Mouse (Mus musculus) c-Kit-positive CD71-positive TER-119-negative erythroid progenitor cells, embryonic 14.5 days (primary cell): ENCODE data around the gene D1Pas1.

ENCODE experiments used
- DNase-seq: peaks from one replicate; pipeline ENCODE4 v3.0.0-alpha.2; 2013; ENCODE audit warnings: low read depth

D1Pas1 gene

GRCm38 (mm10) chr1:186967201-186967812, at the start of gene D1Pas1:
Gene D1Pas1 (plus strand): TSS chr1:186967416.
- no peak for DNase-seq

DNA sequence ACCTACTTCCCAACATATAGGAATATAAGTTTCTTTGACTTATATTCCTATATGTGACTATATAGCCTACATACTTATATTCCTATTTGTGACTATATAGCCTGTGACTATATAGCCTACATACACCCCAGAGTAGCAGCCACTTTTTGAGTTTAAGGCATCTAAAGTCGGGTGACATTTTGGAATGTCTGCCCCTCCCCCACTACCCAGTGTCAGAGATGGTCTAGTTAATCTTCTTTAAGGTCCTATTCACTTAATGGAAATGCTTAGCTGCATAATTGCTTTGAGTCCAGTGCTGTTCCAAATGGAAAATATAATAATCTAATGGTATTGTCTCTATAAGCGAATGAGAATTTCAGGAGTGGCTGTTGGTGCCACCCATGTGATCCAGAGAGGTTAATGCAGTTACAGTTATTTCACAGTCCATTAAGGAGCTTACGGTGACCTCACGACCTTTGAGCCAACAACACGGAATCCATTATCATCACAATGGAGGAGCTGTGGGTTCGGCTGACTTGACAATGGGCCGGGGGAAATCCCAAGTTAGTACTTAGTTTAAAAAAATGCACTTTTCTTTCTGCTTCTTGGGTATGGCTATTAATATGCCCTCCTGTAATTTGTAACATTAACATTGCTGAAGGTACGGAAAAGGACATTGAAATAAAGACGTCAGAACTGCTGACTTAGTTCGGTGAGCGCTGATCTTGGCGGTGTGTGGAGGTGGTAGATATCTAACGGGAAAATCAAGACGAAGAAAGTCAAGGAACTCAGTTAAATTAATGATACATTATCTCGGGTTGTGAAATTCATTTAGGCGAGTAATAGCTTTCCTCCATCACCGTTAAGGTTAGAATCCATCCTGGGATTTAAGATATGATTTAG, 44.5 kb upstream of the D1Pas1 start:
- DNase-seq, result no peak

DNA sequence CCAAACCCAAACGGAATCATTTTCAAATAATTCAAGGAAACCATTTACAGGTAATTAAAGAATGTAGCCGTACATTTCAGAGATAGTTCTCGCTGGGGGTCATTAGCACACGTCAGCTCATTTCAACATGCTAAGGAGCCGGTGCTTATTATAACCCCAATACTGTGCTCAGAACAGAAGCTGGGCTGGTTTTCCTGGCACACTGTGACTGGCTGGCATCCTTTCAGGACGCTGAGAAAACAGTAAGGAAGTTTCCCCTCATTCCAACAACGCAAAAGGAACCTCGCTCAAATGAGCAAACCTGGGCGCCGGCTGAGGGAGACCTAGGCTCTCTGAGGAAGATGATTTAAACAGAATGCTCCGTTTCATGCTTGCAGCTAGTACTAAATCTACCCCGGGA, 43.2 kb upstream of the D1Pas1 start:
- no peak for DNase-seq

- no peak for DNase-seq
Measured at GRCm38 (mm10) chr1:186925411-186925810, 41.8 kb upstream of the D1Pas1 start.

GRCm38 (mm10) chr1:186926316-186926949, 40.8 kb upstream of the D1Pas1 start:
- DNase-seq, result no peak

- DNase-seq, result no peak
Measured at GRCm38 (mm10) chr1:186926950-186927316, 40.3 kb upstream of the D1Pas1 start.

GRCm38 (mm10) chr1:186927494-186927893, 39.7 kb upstream of the D1Pas1 start:
- DNase-seq, result no peak

DNA sequence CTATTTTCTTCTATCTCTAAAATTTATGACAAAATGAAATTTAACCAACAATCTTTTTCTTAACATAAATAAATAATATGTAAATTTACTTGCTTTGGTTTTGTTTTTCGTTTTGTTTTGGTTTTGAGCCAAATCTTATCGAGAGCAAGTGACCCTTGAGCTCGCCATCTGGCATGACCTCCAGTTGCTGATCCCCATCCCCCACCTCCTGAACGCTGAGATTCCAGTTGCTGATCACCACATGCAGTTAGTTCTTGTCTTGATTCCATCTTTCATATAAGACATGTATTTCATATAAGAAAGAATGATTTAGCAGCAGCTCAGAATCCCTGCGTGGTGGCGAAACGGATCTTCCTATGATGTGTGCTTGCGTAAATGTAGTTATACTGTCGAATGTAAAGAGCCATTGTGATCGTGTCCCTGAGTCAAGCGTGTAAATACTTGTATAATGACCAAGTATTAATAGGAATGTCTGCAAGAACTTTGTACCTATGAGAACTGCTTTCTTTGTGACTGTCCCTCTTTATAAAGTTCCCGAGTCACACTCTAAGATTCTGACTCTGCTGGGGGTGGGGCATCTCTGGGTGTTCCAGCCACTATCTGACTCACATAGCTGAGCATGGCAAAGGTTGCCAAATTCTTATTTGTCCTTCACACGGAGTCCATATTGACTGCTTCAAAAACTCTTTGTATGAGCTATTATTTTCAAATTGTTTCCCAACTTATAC, 36.9 kb upstream of the D1Pas1 start:
- no peak for DNase-seq

DNA sequence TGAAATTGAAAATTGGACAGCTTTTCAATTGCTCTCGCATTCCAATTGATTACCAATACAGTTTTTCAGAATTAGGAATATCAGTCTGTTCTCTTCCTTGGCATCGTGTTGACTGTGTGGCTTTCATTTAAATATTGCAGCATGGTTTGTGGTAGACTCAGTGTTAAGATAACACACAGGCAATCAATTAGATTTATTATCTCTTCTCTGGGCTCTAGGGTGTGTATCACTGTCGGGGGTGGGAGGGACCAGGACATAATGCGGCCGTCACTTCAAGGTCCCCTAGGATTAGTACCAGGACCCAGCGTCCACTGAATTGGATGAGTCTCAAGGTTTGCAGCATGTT, 36.4 kb upstream of the D1Pas1 start:
- DNase-seq, result no peak

- DNase-seq, result no peak
Measured at GRCm38 (mm10) chr1:186934205-186934604, 33.0 kb upstream of the D1Pas1 start.

DNA sequence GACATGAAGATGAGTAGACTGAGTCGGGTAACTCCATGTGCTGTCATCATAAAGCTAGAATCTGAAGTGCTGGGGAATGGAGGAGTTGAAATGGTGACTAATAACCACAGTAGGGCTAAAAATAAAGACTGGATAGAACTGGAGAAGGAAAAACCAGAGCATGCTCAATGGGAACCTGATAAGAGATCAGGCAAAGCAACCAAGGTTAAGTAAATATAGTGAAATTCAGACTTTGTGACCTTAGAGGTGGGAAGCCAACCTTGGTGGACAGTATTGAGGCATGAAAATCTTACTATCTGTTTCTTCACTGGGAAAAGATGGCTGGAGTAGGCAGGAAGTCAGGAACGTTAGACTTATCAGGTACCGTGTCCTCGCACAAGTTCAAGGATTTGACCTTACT, 14.8 kb upstream of the D1Pas1 start:
- no peak for DNase-seq

- no peak for DNase-seq
Measured at GRCm38 (mm10) chr1:186954591-186954990, 12.6 kb upstream of the D1Pas1 start.

DNA sequence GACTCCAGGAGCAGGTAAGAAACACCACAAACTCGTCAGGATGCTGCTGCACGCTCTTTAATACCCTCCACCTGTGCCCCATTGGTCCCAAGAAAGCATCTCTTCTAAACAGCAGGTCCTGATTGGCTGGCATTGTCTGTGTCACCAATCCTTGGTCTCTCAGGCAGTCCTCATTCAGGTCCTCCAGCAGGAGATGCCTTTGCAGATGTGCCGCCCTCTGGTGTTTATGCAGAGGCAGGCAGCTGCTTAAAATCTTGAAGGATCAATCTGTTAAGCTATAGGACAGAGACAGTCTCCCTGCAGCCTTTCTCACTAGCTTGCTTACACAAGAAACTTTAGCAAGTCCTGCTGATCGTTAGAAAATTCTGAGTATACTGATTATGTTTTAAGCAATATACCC, 7.8 kb upstream of the D1Pas1 start:
- DNase-seq, result no peak

GRCm38 (mm10) chr1:186964143-186964875, 2.9 kb upstream of the D1Pas1 start:
- DNase-seq, result no peak

DNA sequence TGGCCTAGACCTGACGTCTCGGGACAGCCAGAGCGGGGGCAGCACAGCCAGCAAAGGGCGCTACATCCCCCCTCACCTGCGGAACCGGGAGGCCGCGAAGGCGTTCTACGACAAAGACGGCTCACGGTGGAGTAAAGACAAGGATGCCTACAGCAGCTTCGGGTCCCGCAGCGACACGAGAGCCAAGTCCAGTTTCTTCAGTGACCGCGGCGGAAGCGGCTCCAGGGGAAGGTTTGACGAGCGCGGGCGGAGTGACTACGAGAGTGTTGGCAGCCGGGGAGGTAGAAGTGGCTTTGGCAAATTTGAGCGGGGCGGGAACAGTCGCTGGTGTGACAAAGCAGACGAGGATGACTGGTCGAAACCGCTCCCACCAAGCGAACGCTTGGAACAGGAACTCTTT, 710 bp downstream of the D1Pas1 start:
- no peak for DNase-seq

DNA sequence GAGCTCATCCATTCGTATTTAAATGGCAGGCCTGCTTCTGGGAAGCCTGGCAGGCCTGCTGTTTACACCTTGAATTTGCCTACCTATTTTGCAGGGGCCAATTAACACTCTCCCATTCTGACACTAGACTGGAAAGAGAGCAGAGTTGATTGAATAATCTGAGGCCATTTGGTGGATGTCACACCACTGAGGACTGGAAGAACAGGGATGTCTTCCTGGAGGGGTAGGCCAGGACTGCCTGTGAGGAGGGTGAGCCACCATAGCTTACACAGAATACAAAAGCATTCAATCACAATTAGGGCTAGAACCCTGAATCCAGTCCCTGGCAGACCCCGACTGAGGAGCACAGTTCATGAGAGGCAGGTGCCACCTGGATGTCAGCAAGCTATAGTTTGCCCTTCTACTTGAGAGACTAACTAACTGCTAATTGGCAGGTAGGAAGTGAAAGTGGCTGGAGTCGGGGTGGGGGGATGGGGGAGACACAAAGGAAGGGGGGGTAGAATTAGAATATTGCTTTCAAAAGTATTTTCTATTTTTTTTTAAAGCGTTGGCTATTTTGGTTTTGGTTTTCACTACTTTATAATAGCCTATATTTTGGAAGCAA, 9.8 kb downstream of the D1Pas1 start:
- DNase-seq, result no peak

DNA sequence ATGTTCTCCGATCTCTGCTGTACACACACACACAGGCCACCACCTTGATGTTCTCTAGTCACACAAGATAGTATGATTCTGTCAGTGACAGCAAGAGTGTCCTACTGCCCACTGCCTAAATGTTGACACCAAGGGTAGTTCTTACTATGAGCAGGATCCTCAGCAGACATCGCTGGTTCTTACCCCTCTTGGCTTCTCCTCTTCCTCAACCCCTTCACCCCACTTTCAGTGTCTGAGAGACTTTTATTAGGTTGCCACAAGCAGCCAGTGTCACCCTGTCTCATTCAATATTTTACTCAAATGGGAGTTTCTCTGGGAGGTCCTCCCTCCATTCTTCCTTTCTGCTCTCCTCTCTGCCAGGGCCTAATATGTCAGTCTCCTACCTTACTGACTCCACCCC, 10.6 kb downstream of the D1Pas1 start:
- no peak for DNase-seq

DNA sequence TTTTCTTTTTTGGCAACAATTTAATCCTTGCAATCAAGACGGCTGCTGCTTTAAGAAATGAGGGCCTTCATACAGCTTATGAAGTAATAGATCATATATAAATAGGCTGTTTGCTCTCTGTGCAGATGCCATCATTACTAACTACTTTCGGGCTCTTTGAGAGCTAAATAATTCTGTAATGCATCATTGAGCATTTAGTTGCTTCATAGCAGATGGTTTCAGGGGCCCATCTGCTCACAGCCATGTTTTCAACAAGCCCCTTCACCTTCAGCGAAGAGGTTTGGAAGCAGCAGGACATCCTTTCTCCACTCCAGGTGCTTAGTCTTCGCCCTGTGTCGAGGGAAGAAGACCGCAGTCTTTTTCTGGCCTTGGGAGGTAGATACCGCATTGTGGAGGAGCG, 12.2 kb downstream of the D1Pas1 start:
- no peak for DNase-seq

- DNase-seq, result no peak
Measured at GRCm38 (mm10) chr1:186980503-186980902, 13.3 kb downstream of the D1Pas1 start.

- no peak for DNase-seq
Measured at GRCm38 (mm10) chr1:186985131-186985530, 17.9 kb downstream of the D1Pas1 start.

DNA sequence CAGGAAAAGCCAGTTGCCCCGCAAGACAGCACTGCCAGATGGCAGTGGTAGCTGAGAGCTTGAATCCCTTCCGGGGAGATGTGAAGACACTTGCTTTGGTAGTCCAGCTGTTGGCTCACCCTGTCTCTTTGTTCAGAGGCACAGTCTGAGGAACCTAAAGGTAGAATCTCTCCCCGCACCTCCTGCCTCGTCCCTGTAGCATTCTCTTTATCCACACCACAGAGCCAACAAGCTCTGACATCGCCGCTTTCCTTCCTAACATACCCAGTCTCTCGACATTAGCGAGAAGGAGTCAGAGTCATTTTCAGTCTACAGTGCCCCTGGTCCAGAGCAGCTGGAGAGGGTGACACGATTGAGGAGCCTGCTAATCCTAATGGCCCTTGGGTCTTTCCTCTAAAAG, 18.9 kb downstream of the D1Pas1 start:
- DNase-seq, result no peak

GRCm38 (mm10) chr1:186986506-186986905, 19.3 kb downstream of the D1Pas1 start:
- no peak for DNase-seq
